Mouse (Mus musculus) heart, postnatal 0 days (tissue): ENCODE results near the gene Chsy1. TPM values are rescaled to one million over a fixed set of nuclear protein-coding genes. Genes with fewer than 3 reads are reported as not detected.

Source experiments
- ATAC-seq: fragments of 200-750 bp; cut with Nextera tagmentation; 2 replicates; pipeline ENCODE4 v1.8.0; 2017; ENCODE audit warnings: low read depth, moderate number of reproducible peaks, moderate library complexity; ENCODE audit not compliant: insufficient read depth
- DNase-seq: peaks from one replicate; pipeline ENCODE4 v3.0.0-alpha.2; 2016; ENCODE audit warnings: low spot score
- H3K27ac ChIP-seq: fragments of 300-500 bp; sonication (generic); 2 replicates; pipeline ENCODE4 v1.5.1; 2014; ENCODE audit warnings: low read depth, mild to moderate bottlenecking
- H3K27me3 ChIP-seq: fragments of 300-500 bp; sonication (generic); 2 replicates; pipeline ENCODE4 v1.6.1; 2014; ENCODE audit warnings: low read length, mixed read lengths; ENCODE audit not compliant: control insufficient read depth, insufficient read depth
- H3K36me3 ChIP-seq: fragments of 300-500 bp; sonication (generic); replicated peaks from 2 replicates; pipeline ENCODE4 v1.6.1; 2014; ENCODE audit warnings: low read length, mixed read lengths; ENCODE audit not compliant: control insufficient read depth, insufficient read depth
- H3K4me1 ChIP-seq: fragments of 300-500 bp; sonication (generic); 2 replicates; pipeline ENCODE4 v1.6.1; 2014; ENCODE audit warnings: antibody characterized with exemption; ENCODE audit not compliant: control insufficient read depth, insufficient read depth
- H3K4me2 ChIP-seq: fragments of 300-500 bp; sonication (generic); 2 replicates; pipeline ENCODE4 v1.6.1; 2014; ENCODE audit warnings: low read depth, mild to moderate bottlenecking, low read length, moderate library complexity
- H3K4me3 ChIP-seq: fragments of 300-500 bp; sonication (generic); 2 replicates; pipeline ENCODE4 v1.5.1; 2014; ENCODE audit warnings: low read depth, low read length
- H3K9ac ChIP-seq: fragments of 300-500 bp; sonication (generic); replicated peaks from 2 replicates; pipeline ENCODE4 v1.6.1; 2014; ENCODE audit warnings: low read depth, low read length, mixed read lengths
- H3K9me3 ChIP-seq: fragments of 300-500 bp; sonication (generic); replicated peaks from 2 replicates; pipeline ENCODE4 v1.6.1; 2016; ENCODE audit warnings: low read length; ENCODE audit not compliant: control insufficient read depth
- CTCF ChIP-seq: IDR thresholded peaks from 2 replicates; pipeline ENCODE4 v1.5.1; 2016; ENCODE audit warnings: antibody characterized with exemption, control low read depth, low read depth
- EP300 ChIP-seq: IDR thresholded peaks from 2 replicates; pipeline ENCODE4 v1.6.1; 2016; ENCODE audit warnings: antibody characterized with exemption, low read depth
- WGBS: fragments of 180-500 bp; shearing (Covaris S2); extraction: QIAGEN DNeasy Blood & Tissue Kit; methylation state at CpG from one replicate; pipeline ENCODE4 v1.1.7; 2014; 5-methylcytosine and 5-hydroxymethylcytosine counted together
- polyA plus RNA-seq: library from polyadenylated mRNA; unstranded; fragments of >200 nt; fragmentation: Nextera tagmentation; extraction: Ambion mirVana; gene quantifications from 2 replicates; pipeline ENCODE4 v1.2.1, GENCODE M21; 2015
- total RNA-seq: library from RNA; depleted of rRNA; stranded (reverse); fragments of >200 nt; gene quantifications from 2 replicates; pipeline ENCODE4 v1.2.3, GENCODE M21; 2014; ENCODE audit warnings: low replicate concordance

Chsy1 gene
- total and polyA plus RNA-seq, 2 experiments from 2014 or later = 9.6 to 43.4 TPM

GRCm38 (mm10) chr7:66109855-66110635 lies 730 bp downstream of the Chsy1 start:
- under 1% methylated on average over 55 of the region's 77 CpGs for WGBS
- ATAC-seq (peak; percentile 3), DNase-seq (no peak)
- no peak for TF ChIP-seq CTCF
- TF ChIP-seq EP300 = no peak
- Histone ChIP-seq H3K4me3 (peak overlapping the region; percentile 80), H3K27ac (peak overlapping the region; percentile 84), H3K4me1 (peaks cover 16% of the 10 kb centered on the region), H3K9ac (peak overlapping the region; percentile 79), H3K27me3 (no peaks in the 10 kb centered on the region), H3K9me3 (no peaks in the 10 kb centered on the region), H3K36me3 (no peaks in the 10 kb centered on the region), H3K4me2 (peak overlapping the region; percentile 82)

- no peak for ATAC-seq
- 6% methylated on average over 10 of the region's 10 CpGs for WGBS
- Histone ChIP-seq H3K36me3 (no peaks in the 10 kb centered on the region), H3K27ac (peak overlapping the region; percentile 84), H3K4me1 (peaks cover 16% of the 10 kb centered on the region), H3K9ac (peak overlapping the region; percentile 79), H3K4me3 (peak overlapping the region; percentile 80), H3K27me3 (no peaks in the 10 kb centered on the region), H3K9me3 (no peaks in the 10 kb centered on the region), H3K4me2 (peak overlapping the region; percentile 82)
- no peak for TF ChIP-seq EP300
- TF ChIP-seq CTCF = no peak
- DNase-seq = no peak
Observed at GRCm38 (mm10) chr7:66110636-66111112, 1.4 kb downstream of the Chsy1 start.

- no peak for DNase-seq
- H3K9me3 ChIP-seq = no peaks in the 10 kb centered on the region
- peaks cover 20% of the 10 kb centered on the region for H3K4me1 ChIP-seq
- H3K27me3 ChIP-seq = no peaks in the 10 kb centered on the region
- H3K4me3 ChIP-seq = peak overlapping the region; percentile 80
- peak overlapping the region; percentile 82 for H3K4me2 ChIP-seq
- H3K36me3 ChIP-seq = no peaks in the 10 kb centered on the region
- TF ChIP-seq EP300 (no peak), CTCF (no peak)
- 64% methylated on average over 10 of the region's 10 CpGs for WGBS
- ATAC-seq = no peak
- H3K9ac ChIP-seq = peak overlapping the region; percentile 79; the same call in 1 of the 2 replicates
- H3K27ac ChIP-seq = no peak overlapping the region
Observed at GRCm38 (mm10) chr7:66111211-66111610, 1.9 kb downstream of the Chsy1 start.

- WGBS = 75% methylated on average over 3 of the region's 3 CpGs
- DNase-seq = no peak
- Histone ChIP-seq H3K27me3 (no peaks in the 10 kb centered on the region), H3K4me1 (peaks cover 27% of the 10 kb centered on the region), H3K27ac (no peak overlapping the region), H3K4me2 (no peak overlapping the region), H3K4me3 (no peak overlapping the region), H3K9me3 (no peaks in the 10 kb centered on the region), H3K9ac (no peak overlapping the region), H3K36me3 (no peaks in the 10 kb centered on the region)
- no peak for ATAC-seq
- no peak for TF ChIP-seq CTCF
- TF ChIP-seq EP300 = no peak
Observed at GRCm38 (mm10) chr7:66113561-66113960, 4.2 kb downstream of the Chsy1 start.

GRCm38 (mm10) chr7:66115821-66116343 lies 6.6 kb downstream of the Chsy1 start:
- no peaks in the 10 kb centered on the region for H3K27me3 ChIP-seq
- H3K4me2 ChIP-seq = no peak overlapping the region
- no peak overlapping the region for H3K9ac ChIP-seq
- H3K9me3 ChIP-seq = no peaks in the 10 kb centered on the region
- no peak for ATAC-seq
- H3K4me1 ChIP-seq = peaks cover 36% of the 10 kb centered on the region
- no peak overlapping the region for H3K27ac ChIP-seq
- no peaks in the 10 kb centered on the region for H3K36me3 ChIP-seq
- TF ChIP-seq CTCF (no peak), EP300 (no peak)
- no peak for DNase-seq
- no peak overlapping the region for H3K4me3 ChIP-seq
- 63% methylated on average over 11 of the region's 11 CpGs for WGBS
